Mouse (Mus musculus) heart, adult 2 months (tissue): ENCODE measurements at regions not wholly inside any gene's neighbourhood (a gene's known extent, or its start where the extent isn't known, plus 50 kb on each side); places are given as distances from the start of the nearest gene placed in this dataset.

Source experiments
- DNase-seq, 2 experiments: peaks; one replicate each; pipeline ENCODE4 v3.0.0; 2021
- H3K27ac ChIP-seq: fragments of 200-600 bp; 2 replicates; pipeline ENCODE4 v1.8.1; 2022
- H3K27me3 ChIP-seq: fragments of 200-500 bp; 2 replicates; pipeline ENCODE4 v1.6.1; 2012; ENCODE audit warnings: mild to moderate bottlenecking, low read length, inconsistent platforms, mixed read lengths; ENCODE audit not compliant: control insufficient read depth, insufficient read depth
- H3K36me3 ChIP-seq: fragments of 200-500 bp; 2 replicates; pipeline ENCODE4 v1.6.1; 2012; ENCODE audit warnings: low read length, inconsistent platforms; ENCODE audit not compliant: control insufficient read depth, insufficient read depth
- H3K4me1 ChIP-seq: fragments of 200-500 bp; 2 replicates; pipeline ENCODE4 v1.6.1; 2011; ENCODE audit warnings: low read length; ENCODE audit not compliant: control insufficient read depth, insufficient read depth
- H3K4me3 ChIP-seq: fragments of 200-600 bp; 2 replicates; pipeline ENCODE4 v1.8.1; 2022
- H3K79me2 ChIP-seq: fragments of 200-500 bp; replicated peaks from 2 replicates; pipeline ENCODE4 v1.6.1; 2012; ENCODE audit warnings: mild to moderate bottlenecking, inconsistent platforms, low read length, moderate library complexity, mixed read lengths; ENCODE audit not compliant: control insufficient read depth, insufficient read depth
- H3K9ac ChIP-seq: fragments of 200-500 bp; 2 replicates; pipeline ENCODE4 v1.6.1; 2012; ENCODE audit warnings: low read depth, mild to moderate bottlenecking, control low read depth, inconsistent platforms, low read length, mixed read lengths
- CTCF ChIP-seq: fragments of 200-600 bp; IDR thresholded peaks from 2 replicates; pipeline ENCODE4 v1.8.1; 2022; ENCODE audit warnings: antibody characterized with exemption, mild to moderate bottlenecking, moderate library complexity
- EP300 ChIP-seq: fragments of 200-500 bp; IDR thresholded peaks from 2 replicates; pipeline ENCODE4 v1.6.1; 2011; ENCODE audit warnings: low read depth, low read length, control low read depth; ENCODE audit not compliant: insufficient read depth
- POLR2A ChIP-seq: fragments of 200-500 bp; IDR thresholded peaks from 2 replicates; pipeline ENCODE4 v1.6.1; 2011; ENCODE audit warnings: mild to moderate bottlenecking, low read depth, low read length, control low read depth; ENCODE audit not compliant: insufficient read depth
- WGBS: fragments of 180-500 bp; shearing (Covaris S2); methylation state at CpG from one replicate; pipeline ENCODE4 v1.1.7; 2018; 5-methylcytosine and 5-hydroxymethylcytosine counted together
- intact Hi-C: fragments of 180-260 bp; cut with DNase I; formaldehyde crosslinking; loops from one replicate; pipeline ENCODE4 v1.15.1; 2025

GRCm38 (mm10) chr1:128999741-129000517, 273.2 kb upstream of the Thsd7b start:
- TF ChIP-seq EP300 (no peak), POLR2A (no peak), CTCF (no peak)
- Histone ChIP-seq H3K9ac (no peak overlapping the region), H3K79me2 (no peaks in the 10 kb centered on the region), H3K4me3 (no peak overlapping the region), H3K4me1 (no peaks in the 10 kb centered on the region), H3K27ac (no peak overlapping the region), H3K27me3 (no peaks in the 10 kb centered on the region), H3K36me3 (no peaks in the 10 kb centered on the region)
- no peak for DNase-seq
- intact Hi-C loops, result no loop called here
- WGBS, result 34% methylated on average over 5 of the region's 5 CpGs

- TF ChIP-seq CTCF, result no peak
- TF ChIP-seq POLR2A, result no peak
- H3K4me1 ChIP-seq, result no peaks in the 10 kb centered on the region
- 71% methylated on average over 6 of the region's 6 CpGs for WGBS
- no peak overlapping the region for H3K4me3 ChIP-seq
- H3K27ac ChIP-seq, result no peak overlapping the region
- intact Hi-C loops, result no loop called here
- no peak overlapping the region for H3K9ac ChIP-seq
- H3K27me3 ChIP-seq, result no peaks in the 10 kb centered on the region; the same call in 1 of the 2 replicates
- no peaks in the 10 kb centered on the region for H3K79me2 ChIP-seq
- no peaks in the 10 kb centered on the region for H3K36me3 ChIP-seq
- DNase-seq, result no peak
Measured at GRCm38 (mm10) chr1:128994655-128995054, 278.4 kb upstream of the Thsd7b start.

- H3K79me2 ChIP-seq, result no peaks in the 10 kb centered on the region
- intact Hi-C loops, result no loop called here
- no peak for TF ChIP-seq CTCF
- TF ChIP-seq EP300, result no peak
- no peak for TF ChIP-seq POLR2A
- H3K27me3 ChIP-seq, result no peaks in the 10 kb centered on the region
- no peaks in the 10 kb centered on the region for H3K36me3 ChIP-seq
- no peaks in the 10 kb centered on the region for H3K4me1 ChIP-seq
- DNase-seq, result no peak
- WGBS, result 47% methylated on average over 2 of the region's 2 CpGs
- no peak overlapping the region for H3K27ac ChIP-seq
- H3K4me3 ChIP-seq, result no peak overlapping the region
- no peak overlapping the region for H3K9ac ChIP-seq
Measured at GRCm38 (mm10) chr1:128983411-128983810, 289.7 kb upstream of the Thsd7b start.

GRCm38 (mm10) chr1:128975586-128975985, 297.5 kb upstream of the Thsd7b start:
- Histone ChIP-seq H3K4me3 (no peak overlapping the region), H3K9ac (no peak overlapping the region), H3K4me1 (no peaks in the 10 kb centered on the region), H3K27me3 (no peaks in the 10 kb centered on the region), H3K79me2 (no peaks in the 10 kb centered on the region), H3K27ac (no peak overlapping the region), H3K36me3 (no peaks in the 10 kb centered on the region)
- TF ChIP-seq EP300, result no peak
- no peak for TF ChIP-seq POLR2A
- TF ChIP-seq CTCF, result no peak
- intact Hi-C loops, result no loop called here
- WGBS, result 59% methylated on average over 1 of the region's 1 CpGs
- DNase-seq, result no peak

GRCm38 (mm10) chr1:128951436-128951835, 321.7 kb upstream of the Thsd7b start:
- Histone ChIP-seq H3K9ac (no peak overlapping the region), H3K4me1 (no peaks in the 10 kb centered on the region), H3K27ac (no peak overlapping the region), H3K4me3 (no peak overlapping the region), H3K36me3 (no peaks in the 10 kb centered on the region), H3K79me2 (no peaks in the 10 kb centered on the region), H3K27me3 (no peaks in the 10 kb centered on the region)
- WGBS, result 70% methylated on average over 2 of the region's 2 CpGs
- no peak for DNase-seq
- TF ChIP-seq CTCF, result no peak
- TF ChIP-seq POLR2A, result no peak
- TF ChIP-seq EP300, result no peak
- intact Hi-C loops, result loop anchor here (5.0 kb wide), 1 partner anchor 1266 kb away; no protein-coding TSS in a partner anchor

GRCm38 (mm10) chr1:128950512-128950911, 322.6 kb upstream of the Thsd7b start:
- Histone ChIP-seq H3K79me2 (no peaks in the 10 kb centered on the region), H3K4me3 (no peak overlapping the region), H3K9ac (no peak overlapping the region), H3K4me1 (no peaks in the 10 kb centered on the region), H3K27me3 (no peaks in the 10 kb centered on the region), H3K27ac (no peak overlapping the region), H3K36me3 (no peaks in the 10 kb centered on the region)
- no peak for DNase-seq
- intact Hi-C loops, result loop anchor here (5.0 kb wide), 1 partner anchor 1267 kb away; no protein-coding TSS in a partner anchor
- WGBS, result 75% methylated on average over 4 of the region's 4 CpGs
- TF ChIP-seq EP300 (no peak), CTCF (no peak), POLR2A (no peak)
